Mouse (Mus musculus): ENCODE measurements at regions not wholly inside any gene's neighbourhood (a gene's known extent, or its start where the extent isn't known, plus 50 kb on each side); places are given as distances from the start of the nearest gene placed in this dataset.
A peak's percentile ranks its signal among the peaks of the same experiment; 100 is the strongest.

- WGBS: 51% methylated on average over 4 of the region's 4 CpGs
- no peaks in the 10 kb centered on the region for H3K4me1 ChIP-seq (ENCODE audit: control insufficient read depth, insufficient read depth, low read length)
- peak; percentile 8 to 20 for DNase-seq
These were observed 571.6 kb upstream of the Adamts5 start for GRCm38 (mm10) chr16:86473059-86473740.

GRCm38 (mm10) chr16:86461073-86461472, 559.4 kb upstream of the Adamts5 start:
- Histone ChIP-seq H3K27me3 (ENCODE audit: control insufficient read depth, insufficient read depth, low read length) (no peaks in the 10 kb centered on the region), H3K27ac (no peak overlapping the region), H3K79me2 (replicated peaks; ENCODE audit: control insufficient read depth, insufficient read depth, low read length) (no peaks in the 10 kb centered on the region), H3K9ac (ENCODE audit: low read depth, low read length) (no peak overlapping the region), H3K4me1 (ENCODE audit: control insufficient read depth, insufficient read depth, low read length) (peaks cover under 1% of the 10 kb centered on the region), H3K4me3 (no peak overlapping the region), H3K36me3 (ENCODE audit: control insufficient read depth, insufficient read depth, low read length) (no peaks in the 10 kb centered on the region)
- TF ChIP-seq CTCF (IDR thresholded peaks at IDR 0.05) (no peak), POLR2A (IDR thresholded peaks at IDR 0.05; ENCODE audit: insufficient read depth, low read depth, low read length) (no peak), EP300 (IDR thresholded peaks at IDR 0.05; ENCODE audit: insufficient read depth, low read depth, low read length) (no peak)
- 81% methylated on average over 9 of the region's 9 CpGs for WGBS
- no peak for DNase-seq
- intact Hi-C loops (cut with DNase I): no loop called here

More at GRCm38 (mm10) chr16:86473059-86473740, 571.6 kb upstream of the Adamts5 start:
- Histone ChIP-seq H3K79me2 (replicated peaks; ENCODE audit: control insufficient read depth, insufficient read depth, low read length) (no peaks in the 10 kb centered on the region), H3K27ac (no peak overlapping the region), H3K4me3 (no peak overlapping the region), H3K27me3 (ENCODE audit: control insufficient read depth, insufficient read depth, low read length) (no peaks in the 10 kb centered on the region), H3K36me3 (ENCODE audit: control insufficient read depth, insufficient read depth, low read length) (no peaks in the 10 kb centered on the region), H3K9ac (ENCODE audit: low read depth, low read length) (no peak overlapping the region)
- intact Hi-C loops (cut with DNase I): loop anchor here (10.0 kb wide), 1 partner anchor 382 kb away; no protein-coding TSS in a partner anchor
- no peak for TF ChIP-seq EP300 (IDR thresholded peaks at IDR 0.05; ENCODE audit: insufficient read depth, low read depth, low read length)
- no peak for TF ChIP-seq POLR2A (IDR thresholded peaks at IDR 0.05; ENCODE audit: insufficient read depth, low read depth, low read length)
- no peak for TF ChIP-seq CTCF (IDR thresholded peaks at IDR 0.05)

GRCm38 (mm10) chr16:86456649-86457048, 555.0 kb upstream of the Adamts5 start:
- no peak overlapping the region for H3K9ac ChIP-seq (ENCODE audit: low read depth, low read length)
- H3K36me3 ChIP-seq (ENCODE audit: control insufficient read depth, insufficient read depth, low read length): no peaks in the 10 kb centered on the region
- H3K79me2 ChIP-seq (replicated peaks; ENCODE audit: control insufficient read depth, insufficient read depth, low read length): no peaks in the 10 kb centered on the region
- intact Hi-C loops (cut with DNase I): loop anchor here (10.0 kb wide), 2 partner anchors 598 to 668 kb away; no protein-coding TSS in a partner anchor
- peaks cover 3% of the 10 kb centered on the region for H3K4me1 ChIP-seq (ENCODE audit: control insufficient read depth, insufficient read depth, low read length)
- H3K27ac ChIP-seq: no peak overlapping the region
- H3K4me3 ChIP-seq: no peak overlapping the region
- TF ChIP-seq EP300 (IDR thresholded peaks at IDR 0.05; ENCODE audit: insufficient read depth, low read depth, low read length): no peak
- TF ChIP-seq CTCF (IDR thresholded peaks at IDR 0.05): no peak
- no peak for TF ChIP-seq POLR2A (IDR thresholded peaks at IDR 0.05; ENCODE audit: insufficient read depth, low read depth, low read length)
- 67% methylated on average over 3 of the region's 3 CpGs for WGBS
- no peaks in the 10 kb centered on the region for H3K27me3 ChIP-seq (ENCODE audit: control insufficient read depth, insufficient read depth, low read length)
- no peak for DNase-seq

- intact Hi-C loops (cut with DNase I): loop anchor here (1.0 to 10.0 kb wide), 4 partner anchors 193 to 670 kb away; no protein-coding TSS in a partner anchor
- no peak for DNase-seq
- no peak for TF ChIP-seq EP300 (IDR thresholded peaks at IDR 0.05; ENCODE audit: insufficient read depth, low read depth, low read length)
- TF ChIP-seq POLR2A (IDR thresholded peaks at IDR 0.05; ENCODE audit: insufficient read depth, low read depth, low read length): no peak
- no peak for TF ChIP-seq CTCF (IDR thresholded peaks at IDR 0.05)
- peaks cover 3% of the 10 kb centered on the region for H3K4me1 ChIP-seq (ENCODE audit: control insufficient read depth, insufficient read depth, low read length)
- H3K27ac ChIP-seq: peak overlapping the region; percentile 80
- H3K36me3 ChIP-seq (ENCODE audit: control insufficient read depth, insufficient read depth, low read length): no peaks in the 10 kb centered on the region
- no peak overlapping the region for H3K9ac ChIP-seq (ENCODE audit: low read depth, low read length)
- no peaks in the 10 kb centered on the region for H3K27me3 ChIP-seq (ENCODE audit: control insufficient read depth, insufficient read depth, low read length)
- no peaks in the 10 kb centered on the region for H3K79me2 ChIP-seq (replicated peaks; ENCODE audit: control insufficient read depth, insufficient read depth, low read length)
- 28% methylated on average over 3 of the region's 3 CpGs for WGBS
- H3K4me3 ChIP-seq: no peak overlapping the region
These were observed 553.2 kb upstream of the Adamts5 start for GRCm38 (mm10) chr16:86454810-86455209.

- Histone ChIP-seq H3K27ac (peak overlapping the region; percentile 80), H3K4me1 (ENCODE audit: control insufficient read depth, insufficient read depth, low read length) (peaks cover 3% of the 10 kb centered on the region), H3K27me3 (ENCODE audit: control insufficient read depth, insufficient read depth, low read length) (no peaks in the 10 kb centered on the region), H3K79me2 (replicated peaks; ENCODE audit: control insufficient read depth, insufficient read depth, low read length) (no peaks in the 10 kb centered on the region), H3K9ac (ENCODE audit: low read depth, low read length) (no peak overlapping the region), H3K4me3 (no peak overlapping the region), H3K36me3 (ENCODE audit: control insufficient read depth, insufficient read depth, low read length) (no peaks in the 10 kb centered on the region)
- TF ChIP-seq EP300 (IDR thresholded peaks at IDR 0.05; ENCODE audit: insufficient read depth, low read depth, low read length) (no peak), POLR2A (IDR thresholded peaks at IDR 0.05; ENCODE audit: insufficient read depth, low read depth, low read length) (no peak), CTCF (IDR thresholded peaks at IDR 0.05) (no peak)
- intact Hi-C loops (cut with DNase I): loop anchor here (1.0 to 10.0 kb wide), 4 partner anchors 192 to 671 kb away; no protein-coding TSS in a partner anchor
- DNase-seq: no peak
These were observed 552.4 kb upstream of the Adamts5 start for GRCm38 (mm10) chr16:86454031-86454430.

- Histone ChIP-seq H3K4me1 (ENCODE audit: control insufficient read depth, insufficient read depth, low read length) (peaks cover 2% of the 10 kb centered on the region; the same call in 1 of the 2 replicates), H3K4me3 (no peak overlapping the region), H3K79me2 (replicated peaks; ENCODE audit: control insufficient read depth, insufficient read depth, low read length) (no peaks in the 10 kb centered on the region), H3K27ac (no peak overlapping the region), H3K27me3 (ENCODE audit: control insufficient read depth, insufficient read depth, low read length) (no peaks in the 10 kb centered on the region), H3K36me3 (ENCODE audit: control insufficient read depth, insufficient read depth, low read length) (no peaks in the 10 kb centered on the region), H3K9ac (ENCODE audit: low read depth, low read length) (no peak overlapping the region)
- no peak for DNase-seq
- 5% methylated on average over 1 of the region's 1 CpGs for WGBS
- intact Hi-C loops (cut with DNase I): no loop called here
- TF ChIP-seq CTCF (IDR thresholded peaks at IDR 0.05): no peak
- TF ChIP-seq EP300 (IDR thresholded peaks at IDR 0.05; ENCODE audit: insufficient read depth, low read depth, low read length): no peak
- TF ChIP-seq POLR2A (IDR thresholded peaks at IDR 0.05; ENCODE audit: insufficient read depth, low read depth, low read length): no peak
These were observed 547.0 kb upstream of the Adamts5 start for GRCm38 (mm10) chr16:86448478-86449160.

Measured in heart, adult 2 months (tissue).